Mouse (Mus musculus): ENCODE data around the gene Cenpb.

GRCm38 (mm10) chr2:131147043-131147365 is 32.9 kb downstream of the Cenpb start:
- TF ChIP-seq CTCF (conservative IDR thresholded peaks at IDR 0.05; ENCODE audit: low read length) (no peak), POU5F1 (IDR thresholded peaks at IDR 0.05; ENCODE audit: borderline replicate concordance, low read length) (no peak), NANOG (IDR thresholded peaks at IDR 0.05; ENCODE audit: borderline replicate concordance, low read length) (no peak)

Data from E14TG2a.4 (cell line).